In genomic region chr5:21866311-21866712, GRCm38 (mm10) we compare ENCODE assay signal across 9 mouse cellular contexts. TPM values are rescaled to one million over a fixed set of nuclear protein-coding genes. Genes with fewer than 3 reads are reported as not detected.
DNase-seq lines count a peak whose midpoint lies in the region; ATAC-seq lines count a peak whose summit lies in the region.
"Had no signal": no experiment of that assay in that cellular context is flagged by ENCODE, and none has a peak within 500 bp of the region (broad histone marks: within the 10 kb centered on the region; RNA-seq: fewer than 3 reads in every experiment).

No protein-coding gene starts in this region.

- H3K9me3 ChIP-seq in hindbrain, embryonic 10.5 days: no peaks in the 10 kb centered on the region
- H3K9me3 ChIP-seq in neural tube, embryonic 15.5 days (replicated peaks): no peaks in the 10 kb centered on the region

- H3K4me3 ChIP-seq in hindbrain, embryonic 10.5 days: peak overlapping the region; percentile 46
- peak overlapping the region; percentile 38 for H3K4me3 ChIP-seq in neural tube, embryonic 15.5 days (replicated peaks)

- WGBS in hindbrain, embryonic 10.5 days: 11% methylated on average over 6 of the region's 6 CpGs
- WGBS in neural tube, embryonic 15.5 days: 6% methylated on average over 6 of the region's 6 CpGs

- peak; percentile 3 for DNase-seq in kidney, adult 11 months
- DNase-seq in kidney, postnatal 14 days: no peak
- DNase-seq in cerebellum, postnatal 10 days: peak; percentile 47 to 49
- peak; percentile 19 for DNase-seq in hindbrain, embryonic 10.5 days (ENCODE audit: low spot score)
- peak; percentile 20 to 47 for DNase-seq in left cerebral cortex, postnatal 25 days (ENCODE audit: low spot score in 2 of 2)
- DNase-seq in testis, postnatal 10 days (ENCODE audit: low spot score): no peak
- DNase-seq in spleen, postnatal 4 days (ENCODE audit: low spot score in 2 of 2): no peak

- intact Hi-C loops in left cerebral cortex, postnatal 25 days (cut with DNase I): no loop called here

- H3K36me3 ChIP-seq in hindbrain, embryonic 10.5 days: no peaks in the 10 kb centered on the region
- H3K36me3 ChIP-seq in neural tube, embryonic 15.5 days: no peaks in the 10 kb centered on the region

- no peak overlapping the region for H3K9ac ChIP-seq in neural tube, embryonic 15.5 days (replicated peaks)

- peak; percentile 90 for ATAC-seq in neural tube, embryonic 15.5 days (ENCODE audit: low FRiP score)

- H3K4me2 ChIP-seq in neural tube, embryonic 15.5 days: peak overlapping the region; percentile 75

- H3K4me1 ChIP-seq in hindbrain, embryonic 10.5 days (replicated peaks): peaks cover 18% of the 10 kb centered on the region
- H3K4me1 ChIP-seq in neural tube, embryonic 15.5 days: peaks cover 11% of the 10 kb centered on the region

- H3K27me3 ChIP-seq in hindbrain, embryonic 10.5 days (ENCODE audit: insufficient read depth, poor library complexity, severe bottlenecking): peaks cover 10% of the 10 kb centered on the region; the same call in 1 of the 2 replicates
- H3K27me3 ChIP-seq in neural tube, embryonic 15.5 days (replicated peaks): no peaks in the 10 kb centered on the region

- H3K27ac ChIP-seq in hindbrain, embryonic 10.5 days: 0 out of 2 replicates have a peak overlapping the region, but pooled peaks have one; percentile 19
- H3K27ac ChIP-seq in neural tube, embryonic 15.5 days (replicated peaks): no peak overlapping the region

RNA-seq across cellular contexts. Expression of gene Slc26a5, which starts 0.9 kb away (rescaled TPM):
- polyA plus RNA-seq in hindbrain, embryonic 10.5 days (2016; fragmentation: Nextera tagmentation; extraction: Ambion mirVana): 0.09 TPM in 1 of 2 replicates, not detected in the other
- total RNA-seq in left cerebral cortex, postnatal 25 days (2021): under 1 TPM; 0.18 to 0.69 TPM
- polyA plus RNA-seq in neural tube, embryonic 15.5 days (2015; fragmentation: Nextera tagmentation; extraction: Ambion mirVana): 0.27 and 0.45 TPM in 2 replicates
- total RNA-seq: liver, adult 2 months had no signal
- polyA plus RNA-seq: liver, adult 2 months had no signal

Comparison
In these comparisons a context has a peak if more than half of its experiments do, and no peak if none do; other contexts are left out.
1. DNase-seq: peak in kidney, adult 11 months (single experiment), cerebellum, postnatal 10 days (2 of 2), hindbrain, embryonic 10.5 days (single experiment) and left cerebral cortex, postnatal 25 days (2 of 2); none in kidney, postnatal 14 days (single experiment), testis, postnatal 10 days (single experiment) and spleen, postnatal 4 days (0 of 2).